Mouse (Mus musculus) MEL (cell line): Measurements from ENCODE around the gene Mex3a. TPM values are rescaled to one million over a fixed set of nuclear protein-coding genes. Genes with fewer than 3 reads are reported as not detected.

Source experiments
- DNase-seq: peaks from one replicate; pipeline ENCODE4 v3.0.0; 2011; ENCODE audit warnings: low read depth, low spot score
- H3K27ac ChIP-seq: 2 replicates; pipeline ENCODE4 v1.5.1; 2012; ENCODE audit warnings: low read depth, mild to moderate bottlenecking, control low read depth, low read length, moderate library complexity; ENCODE audit not compliant: control insufficient read depth
- H3K27me3 ChIP-seq, 2 experiments: fragments of 150-350 bp in 1 of 2; sonication (generic) in 1 of 2; 2 replicates each; pipeline ENCODE4 v1.6.1; 2012; ENCODE audit warnings: low read length in 2 of 2, mild to moderate bottlenecking in 2 of 2, improper control_type of control experiment in 1 of 2, moderate library complexity in 1 of 2; ENCODE audit not compliant: insufficient read depth in 2 of 2, control insufficient read depth in 1 of 2
- H3K36me3 ChIP-seq, 2 experiments: 2 replicates each; pipeline ENCODE4 v1.6.1; 2012 to 2014; ENCODE audit warnings: low read length in 2 of 2, improper control_type of control experiment in 1 of 2, inconsistent platforms in 1 of 2, mild to moderate bottlenecking in 1 of 2; ENCODE audit not compliant: insufficient read depth in 2 of 2, control insufficient read depth in 1 of 2
- H3K4me1 ChIP-seq, 2 experiments: fragments of 150-350 bp in 1 of 2; sonication (generic) in 1 of 2; 2 replicates each; pipeline ENCODE4 v1.6.1; 2012; ENCODE audit warnings: low read length in 2 of 2, improper control_type of control experiment in 1 of 2, mild to moderate bottlenecking in 1 of 2; ENCODE audit not compliant: insufficient read depth in 2 of 2, control insufficient read depth in 1 of 2
- H3K4me3 ChIP-seq, 2 experiments: fragments of 150-350 bp in 1 of 2; sonication (generic) in 1 of 2; 2 replicates each; pipeline ENCODE4 v1.5.1; 2012; ENCODE audit warnings: low read depth in 2 of 2, low read length in 2 of 2, mild to moderate bottlenecking in 2 of 2, moderate library complexity in 2 of 2, control low read depth in 1 of 2, improper control_type of control experiment in 1 of 2; ENCODE audit not compliant: control insufficient read depth in 1 of 2, insufficient read depth in 1 of 2
- H3K79me2 ChIP-seq: 2 replicates; pipeline ENCODE4 v1.6.1; 2012; ENCODE audit warnings: mild to moderate bottlenecking, low read length, moderate library complexity; ENCODE audit not compliant: control insufficient read depth, poor library complexity, insufficient read depth
- H3K9ac ChIP-seq: 2 replicates; pipeline ENCODE4 v1.6.1; 2012; ENCODE audit warnings: low read depth, mild to moderate bottlenecking, control low read depth, low read length, moderate library complexity; ENCODE audit not compliant: control insufficient read depth, poor library complexity, severe bottlenecking
- H3K9me3 ChIP-seq: fragments of 150-350 bp; sonication (generic); replicated peaks from 2 replicates; pipeline ENCODE4 v1.6.1; 2012; ENCODE audit warnings: mild to moderate bottlenecking, low read length, improper control_type of control experiment, moderate library complexity; ENCODE audit not compliant: insufficient read depth
- BHLHE40 ChIP-seq: IDR thresholded peaks from 2 replicates; pipeline ENCODE4 v1.6.1; 2012; ENCODE audit warnings: low read depth, mild to moderate bottlenecking, inconsistent platforms, low read length, improper control_type of control experiment, borderline replicate concordance
- CHD1 ChIP-seq: IDR thresholded peaks from 2 replicates; pipeline ENCODE4 v1.6.1; 2012; ENCODE audit warnings: low read depth, mild to moderate bottlenecking, inconsistent platforms, low read length, improper control_type of control experiment
- CHD2 ChIP-seq: IDR thresholded peaks from 2 replicates; pipeline ENCODE4 v1.6.1; 2011; ENCODE audit warnings: low read length, improper control_type of control experiment
- CTCF ChIP-seq, 3 experiments: IDR thresholded peaks in 2 of 3; conservative IDR thresholded peaks in 1 of 3; 2 replicates each; pipeline ENCODE4 v1.5.1; 2011 to 2012; ENCODE audit warnings: low read length in 3 of 3, low read depth in 2 of 3, mild to moderate bottlenecking in 2 of 3, improper control_type of control experiment in 1 of 3, inconsistent platforms in 1 of 3, mixed read lengths in 1 of 3, moderate library complexity in 1 of 3; ENCODE audit not compliant: control insufficient read depth in 1 of 3, insufficient read depth in 1 of 3, poor library complexity in 1 of 3, severe bottlenecking in 1 of 3
- E2F4 ChIP-seq: IDR thresholded peaks from 2 replicates; pipeline ENCODE4 v1.6.1; 2011; ENCODE audit warnings: low read depth, low read length, improper control_type of control experiment, borderline replicate concordance
- ELF1 ChIP-seq: IDR thresholded peaks from 2 replicates; pipeline ENCODE4 v1.6.1; 2014; ENCODE audit warnings: low read depth, mild to moderate bottlenecking, inconsistent platforms, low read length, improper control_type of control experiment, moderate library complexity
- EP300 ChIP-seq, 2 experiments: IDR thresholded peaks; 2 replicates each; pipeline ENCODE4 v1.6.1; 2011; ENCODE audit warnings: improper control_type of control experiment in 2 of 2, low read length in 2 of 2, low read depth in 1 of 2, mild to moderate bottlenecking in 1 of 2
- ETS1 ChIP-seq: IDR thresholded peaks from 2 replicates; pipeline ENCODE4 v1.6.1; 2012; ENCODE audit warnings: low read depth, mild to moderate bottlenecking, inconsistent platforms, low read length, improper control_type of control experiment, moderate library complexity
- GABPA ChIP-seq: IDR thresholded peaks from 2 replicates; pipeline ENCODE4 v1.6.1; 2012; ENCODE audit warnings: low read depth, mild to moderate bottlenecking, inconsistent platforms, low read length, improper control_type of control experiment, moderate library complexity
- GATA1 ChIP-seq: IDR thresholded peaks from 2 replicates; pipeline ENCODE4 v1.6.1; 2011; ENCODE audit warnings: low read depth, low read length, improper control_type of control experiment
- HCFC1 ChIP-seq: IDR thresholded peaks from 2 replicates; pipeline ENCODE4 v1.6.1; 2012; ENCODE audit warnings: low read depth, mild to moderate bottlenecking, inconsistent platforms, low read length, improper control_type of control experiment, moderate library complexity
- JUND ChIP-seq: IDR thresholded peaks from 2 replicates; pipeline ENCODE4 v1.6.1; 2011; ENCODE audit warnings: low read depth, mild to moderate bottlenecking, improper control_type of control experiment, low read length
- KAT2A ChIP-seq: conservative IDR thresholded peaks from 2 replicates; pipeline ENCODE4 v1.6.1; 2012; ENCODE audit warnings: low read depth, low read length, improper control_type of control experiment, inconsistent platforms
- MAFK ChIP-seq: IDR thresholded peaks from 2 replicates; pipeline ENCODE4 v1.6.1; 2011; ENCODE audit warnings: low read depth, mild to moderate bottlenecking, low read length, improper control_type of control experiment, borderline replicate concordance
- MAX ChIP-seq: IDR thresholded peaks from 2 replicates; pipeline ENCODE4 v1.6.1; 2011; ENCODE audit warnings: low read length, improper control_type of control experiment
- MAZ ChIP-seq: IDR thresholded peaks from 2 replicates; pipeline ENCODE4 v1.6.1; 2012; ENCODE audit warnings: low read depth, mild to moderate bottlenecking, inconsistent platforms, low read length, improper control_type of control experiment
- MEF2A ChIP-seq: IDR thresholded peaks from 2 replicates; pipeline ENCODE4 v1.6.1; 2014; ENCODE audit warnings: low read depth, mild to moderate bottlenecking, inconsistent platforms, low read length, improper control_type of control experiment; ENCODE audit not compliant: poor library complexity, insufficient replicate concordance, severe bottlenecking; ENCODE audit errors: extremely low read depth
- MYB ChIP-seq: IDR thresholded peaks from 2 replicates; pipeline ENCODE4 v1.6.1; 2011; ENCODE audit warnings: mild to moderate bottlenecking, low read depth, low read length, improper control_type of control experiment
- MYC ChIP-seq: IDR thresholded peaks from 2 replicates; pipeline ENCODE4 v1.6.1; 2011; ENCODE audit warnings: low read depth, mild to moderate bottlenecking, low read length, improper control_type of control experiment, moderate library complexity
- NELFE ChIP-seq: IDR thresholded peaks from 2 replicates; pipeline ENCODE4 v1.6.1; 2011; ENCODE audit warnings: low read depth, low read length, improper control_type of control experiment
- NRF1 ChIP-seq: IDR thresholded peaks from 2 replicates; pipeline ENCODE4 v1.6.1; 2014; ENCODE audit warnings: low read depth, mild to moderate bottlenecking, inconsistent platforms, low read length, improper control_type of control experiment, moderate library complexity; ENCODE audit not compliant: poor library complexity, insufficient read depth, severe bottlenecking
- POLR2A ChIP-seq, 2 experiments: IDR thresholded peaks; 2 replicates each; pipeline ENCODE4 v1.6.1; 2011 to 2012; ENCODE audit warnings: low read length in 2 of 2, mild to moderate bottlenecking in 2 of 2, control low read depth in 1 of 2, improper control_type of control experiment in 1 of 2, low read depth in 1 of 2, moderate library complexity in 1 of 2; ENCODE audit not compliant: control insufficient read depth in 1 of 2, insufficient read depth in 1 of 2, poor library complexity in 1 of 2
- POLR2AphosphoS2 ChIP-seq: IDR thresholded peaks from 2 replicates; pipeline ENCODE4 v1.6.1; 2011; ENCODE audit warnings: low read length, improper control_type of control experiment
- POLR2AphosphoS5 ChIP-seq: IDR thresholded peaks from 2 replicates; pipeline ENCODE4 v1.6.1; 2012; ENCODE audit warnings: low read depth, borderline replicate concordance, mild to moderate bottlenecking, inconsistent platforms, low read length, moderate library complexity, mixed read lengths
- RAD21 ChIP-seq: IDR thresholded peaks from 2 replicates; pipeline ENCODE4 v1.6.1; 2011; ENCODE audit warnings: mild to moderate bottlenecking, low read depth, low read length, improper control_type of control experiment
- RCOR1 ChIP-seq: IDR thresholded peaks from 2 replicates; pipeline ENCODE4 v1.6.1; 2012; ENCODE audit warnings: low read depth, mild to moderate bottlenecking, inconsistent platforms, low read length, improper control_type of control experiment
- SIN3A ChIP-seq: IDR thresholded peaks from 2 replicates; pipeline ENCODE4 v1.6.1; 2012; ENCODE audit warnings: low read length, improper control_type of control experiment, inconsistent platforms
- SMC3 ChIP-seq: IDR thresholded peaks from 2 replicates; pipeline ENCODE4 v1.6.1; 2011; ENCODE audit warnings: low read depth, low read length, improper control_type of control experiment
- TAL1 ChIP-seq: IDR thresholded peaks from 2 replicates; pipeline ENCODE4 v1.6.1; 2012; ENCODE audit warnings: mild to moderate bottlenecking, inconsistent platforms, low read length, moderate library complexity, mixed read lengths
- TCF12 ChIP-seq: IDR thresholded peaks from 2 replicates; pipeline ENCODE4 v1.6.1; 2014; ENCODE audit warnings: low read depth, mild to moderate bottlenecking, inconsistent platforms, low read length, improper control_type of control experiment, moderate library complexity
- USF1 ChIP-seq: IDR thresholded peaks from 2 replicates; pipeline ENCODE4 v1.6.1; 2014; ENCODE audit warnings: low read depth, mild to moderate bottlenecking, inconsistent platforms, low read length, improper control_type of control experiment, moderate library complexity
- USF2 ChIP-seq, 2 experiments: IDR thresholded peaks; 2 replicates each; pipeline ENCODE4 v1.6.1; 2011 to 2012; ENCODE audit warnings: improper control_type of control experiment in 2 of 2, low read length in 2 of 2, borderline replicate concordance in 1 of 2, inconsistent platforms in 1 of 2, low read depth in 1 of 2, mild to moderate bottlenecking in 1 of 2; ENCODE audit not compliant: insufficient read depth in 1 of 2
- ZC3H11A ChIP-seq: IDR thresholded peaks from 2 replicates; pipeline ENCODE4 v1.6.1; 2012; ENCODE audit warnings: low read depth, mild to moderate bottlenecking, inconsistent platforms, low read length, improper control_type of control experiment
- ZMIZ1 ChIP-seq: IDR thresholded peaks from 2 replicates; pipeline ENCODE4 v1.6.1; 2012; ENCODE audit warnings: low read depth, mild to moderate bottlenecking, inconsistent platforms, low read length, improper control_type of control experiment, moderate library complexity
- ZNF384 ChIP-seq: IDR thresholded peaks from 2 replicates; pipeline ENCODE4 v1.6.1; 2012; ENCODE audit warnings: low read depth, mild to moderate bottlenecking, inconsistent platforms, low read length, improper control_type of control experiment
- polyA plus RNA-seq, 2 experiments: library from polyadenylated mRNA; stranded (reverse) in 1 of 2; unstranded in 1 of 2; fragments of >175 nt in 1 of 2; fragments of >200 nt in 1 of 2; gene quantifications; 2 replicates each; pipeline versions ENCODE4 v1.2.1 to v1.2.4; 2012; ENCODE audit warnings: low replicate concordance in 2 of 2, low read depth in 1 of 2; ENCODE audit not compliant: insufficient read length in 2 of 2, insufficient read depth in 1 of 2, missing spikeins in 1 of 2
- total RNA-seq: library from RNA; depleted of rRNA; stranded (reverse); fragments of 300-350 nt; gene quantifications from 2 replicates; pipeline ENCODE4 v1.2.3, GENCODE M21; 2012

The Mex3a gene
- total and polyA plus RNA-seq, 3 experiments: 5.5 to 10.1 TPM; not detected in 1

DNA sequence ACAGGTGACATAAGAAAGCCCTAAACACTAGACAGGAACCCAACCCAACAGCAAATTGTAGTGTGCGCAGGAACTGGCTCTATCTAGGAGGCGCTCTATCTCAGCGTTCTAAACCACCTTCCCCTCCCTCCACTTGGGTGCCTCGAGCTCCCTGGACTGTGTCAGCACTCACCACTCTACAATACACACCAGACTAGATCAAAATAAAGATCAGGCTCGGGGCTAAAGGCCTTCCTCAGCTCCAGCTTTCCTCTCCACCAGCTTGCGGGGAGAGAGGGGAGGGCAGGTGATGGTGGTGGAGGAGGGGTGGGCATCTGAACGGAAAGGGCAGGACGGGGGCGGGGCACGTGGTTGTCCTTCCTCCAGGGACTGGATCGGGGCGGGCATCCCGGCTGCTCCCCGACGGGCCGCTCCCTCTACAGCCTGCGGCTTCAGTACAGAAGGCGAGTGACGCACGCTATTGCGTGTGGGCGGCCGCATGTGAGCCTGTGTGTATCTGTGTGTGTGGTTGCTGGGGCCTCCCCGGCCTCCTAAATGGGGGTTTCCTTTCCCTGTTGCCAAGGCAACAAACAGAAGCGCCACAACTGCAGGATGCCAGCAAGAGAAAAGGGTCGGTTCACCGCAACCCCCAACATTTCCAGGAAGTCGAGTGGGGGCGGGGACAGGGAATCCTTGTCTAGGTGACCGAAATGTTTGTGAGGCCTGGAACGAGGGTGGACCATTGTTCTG, 22.3 kb upstream of the Mex3a start, which contains the start of gene Lmna:
Gene Lmna (minus strand): TSS at position 265 of the 729 bp plus-strand sequence.
- peak; percentile 99 for DNase-seq
- Histone ChIP-seq H3K4me3 (peak within 1 kb of the TSS; percentile 55 to 73), H3K36me3 (peaks cover 0 to 56% of the 10 kb centered on the region in 2 experiments; a peak in 2 of 4 replicates), H3K9ac (peak within 1 kb of the TSS; percentile 82), H3K27me3 (no peaks in the 10 kb centered on the region), H3K4me1 (peaks cover 26 to 69% of the 10 kb centered on the region in 2 experiments), H3K79me2 (peaks cover 1% of the 10 kb centered on the region; the same call in 1 of the 2 replicates), H3K27ac (peak within 1 kb of the TSS; percentile 98), H3K9me3 (no peaks in the 10 kb centered on the region)
- TF ChIP-seq ETS1 (peak; percentile 91), USF2 (IDR thresholded peaks at IDR 0.05; ENCODE audit: borderline replicate concordance in 1 of 2, insufficient read depth in 1 of 2, low read depth in 1 of 2, low read length in 2 of 2) (peak in 1 of 2 experiments; percentile 42; a peak in 1 of 4 replicates), CHD1 (no peak), POLR2AphosphoS2 (peak; percentile 58; the same call in 1 of the 2 replicates), MEF2A (no peak), MYB (peak; percentile 27; the same call in 1 of the 2 replicates), RCOR1 (no peak; the same call in none of the 2 replicates), CHD2 (peak; percentile 66), MYC (peak; percentile 73), NELFE (peak; percentile 76), EP300 (IDR thresholded peaks at IDR 0.05; ENCODE audit: low read depth in 1 of 2, low read length in 2 of 2) (peak; percentile 17 to 80; a peak in 2 of 4 replicates), JUND (peak; percentile 42; the same call in 1 of the 2 replicates), BHLHE40 (peak; percentile 90), E2F4 (no peak), RAD21 (no peak), NRF1 (peak; percentile 47; the same call in 1 of the 2 replicates), POLR2AphosphoS5 (no peak), SMC3 (peak; percentile 20), KAT2A (no peak), MAX (peak; percentile 91), ZNF384 (no peak), CTCF (IDR thresholded peaks at IDR 0.05 in 2 of 3, conservative IDR thresholded peaks at IDR 0.05 in 1 of 3; ENCODE audit: control insufficient read depth in 1 of 3, insufficient read depth in 1 of 3, low read depth in 2 of 3, low read length in 3 of 3, poor library complexity in 1 of 3, severe bottlenecking in 1 of 3) (peak; percentile 59 to 76 (median 76)), ELF1 (peak; percentile 80), POLR2A (IDR thresholded peaks at IDR 0.05; ENCODE audit: control insufficient read depth in 1 of 2, insufficient read depth in 1 of 2, low read depth in 1 of 2, low read length in 2 of 2, poor library complexity in 1 of 2) (peak; percentile 54 to 68; a peak in 3 of 4 replicates), GATA1 (peak; percentile 26; the same call in 1 of the 2 replicates), GABPA (no peak), ZC3H11A (no peak), ZMIZ1 (no peak; the same call in 1 of the 2 replicates), MAZ (peak; percentile 89), HCFC1 (peak; percentile 71), USF1 (peak; percentile 93), TAL1 (no peak; the same call in 1 of the 2 replicates), TCF12 (no peak; the same call in none of the 2 replicates), SIN3A (peak; percentile 98), MAFK (no peak)
